Mouse (Mus musculus) liver, embryonic 15.5 days (tissue): ENCODE data around the gene Il11. TPM values are rescaled to one million over a fixed set of nuclear protein-coding genes. Genes with fewer than 3 reads are reported as not detected.
A peak's percentile ranks its signal among the peaks of the same experiment; 100 is the strongest.
"Not testable (repeated sequence)": the region's sequence is repeated elsewhere in the genome, so short reads cannot be mapped to it uniquely, and the experiment has no call there.

Source experiments
- ATAC-seq: fragments of 200-750 bp; cut with Nextera tagmentation; 2 replicates; pipeline ENCODE4 v1.8.0; 2017; ENCODE audit warnings: moderate number of reproducible peaks, mild to moderate bottlenecking, moderate library complexity; ENCODE audit not compliant: insufficient read depth
- H3K27ac ChIP-seq: fragments of 300-500 bp; sonication (generic); replicated peaks from 2 replicates; pipeline ENCODE4 v1.5.1; 2015; ENCODE audit warnings: mild to moderate bottlenecking, inconsistent platforms
- H3K27me3 ChIP-seq: fragments of 300-500 bp; sonication (generic); 2 replicates; pipeline ENCODE4 v1.6.1; 2015; ENCODE audit warnings: mild to moderate bottlenecking, inconsistent platforms
- H3K36me3 ChIP-seq: fragments of 300-500 bp; sonication (generic); replicated peaks from 2 replicates; pipeline ENCODE4 v1.6.1; 2015; ENCODE audit warnings: moderate library complexity, mild to moderate bottlenecking, inconsistent platforms
- H3K4me1 ChIP-seq: fragments of 300-500 bp; sonication (generic); replicated peaks from 2 replicates; pipeline ENCODE4 v1.6.1; 2015; ENCODE audit warnings: inconsistent platforms
- H3K4me2 ChIP-seq: fragments of 300-500 bp; sonication (generic); 2 replicates; pipeline ENCODE4 v1.6.1; 2015; ENCODE audit warnings: moderate library complexity, mild to moderate bottlenecking, inconsistent platforms
- H3K4me3 ChIP-seq: fragments of 300-500 bp; sonication (generic); replicated peaks from 2 replicates; pipeline ENCODE4 v1.5.1; 2015; ENCODE audit warnings: mild to moderate bottlenecking, inconsistent platforms
- H3K9ac ChIP-seq: fragments of 300-500 bp; sonication (generic); 2 replicates; pipeline ENCODE4 v1.6.1; 2015; ENCODE audit warnings: moderate library complexity, mild to moderate bottlenecking, inconsistent platforms
- H3K9me3 ChIP-seq: fragments of 300-500 bp; sonication (generic); replicated peaks from 2 replicates; pipeline ENCODE4 v1.6.1; 2016; ENCODE audit warnings: inconsistent platforms
- WGBS: fragments of 180-500 bp; shearing (Covaris S2); methylation state at CpG from one replicate; pipeline ENCODE4 v1.1.7; 2015; ENCODE audit warnings: mixed read lengths; ENCODE audit not compliant: insufficient replicate concordance; 5-methylcytosine and 5-hydroxymethylcytosine counted together
- polyA plus RNA-seq: library from polyadenylated mRNA; unstranded; fragments of >200 nt; fragmentation: Nextera tagmentation; extraction: Ambion mirVana; gene quantifications from 2 replicates; pipeline ENCODE4 v1.2.1, GENCODE M21; 2015

The Il11 gene
- polyA plus RNA-seq = 0.06 TPM in 1 of 2 replicates, not detected in the other

DNA sequence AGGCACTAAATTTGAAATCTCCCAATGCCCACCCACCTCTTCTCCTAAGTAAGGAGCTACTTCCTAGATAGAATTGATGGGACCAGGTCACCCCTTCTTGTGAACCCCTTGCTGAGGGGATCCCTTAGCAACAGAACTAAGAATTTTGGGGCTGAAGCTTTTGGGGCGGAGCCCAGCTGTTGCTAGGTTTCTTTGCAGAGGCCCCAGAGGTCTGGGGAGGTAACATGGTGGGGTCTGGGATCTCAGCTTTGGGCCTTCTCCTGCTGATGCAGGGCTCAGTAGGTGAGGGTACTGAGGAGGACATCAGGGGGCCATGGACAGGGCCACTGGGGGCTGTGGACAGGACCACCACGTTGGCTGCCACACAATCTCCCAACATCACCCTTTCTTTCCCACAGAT lies at the start of gene Il11, which contains the start of gene Tmem190:
Gene Il11 (minus strand): TSS at position 101 of the 400 bp plus-strand sequence.
Gene Tmem190 (plus strand): TSS at position 179 of the 400 bp plus-strand sequence.
- Histone ChIP-seq H3K9ac (no peak within 1 kb of the TSS), H3K36me3 (peaks cover 9% of the 10 kb centered on the region; the same call in 1 of the 2 replicates), H3K4me3 (no peak within 1 kb of the TSS), H3K4me2 (peak within 1 kb of the TSS; percentile 5; the same call in 1 of the 2 replicates), H3K4me1 (peaks cover 27% of the 10 kb centered on the region), H3K27ac (no peak within 1 kb of the TSS), H3K9me3 (no peaks in the 10 kb centered on the region), H3K27me3 (peaks cover 53% of the 10 kb centered on the region)
- WGBS = 62% methylated on average over 2 of the region's 2 CpGs
- ATAC-seq = no peak

DNA sequence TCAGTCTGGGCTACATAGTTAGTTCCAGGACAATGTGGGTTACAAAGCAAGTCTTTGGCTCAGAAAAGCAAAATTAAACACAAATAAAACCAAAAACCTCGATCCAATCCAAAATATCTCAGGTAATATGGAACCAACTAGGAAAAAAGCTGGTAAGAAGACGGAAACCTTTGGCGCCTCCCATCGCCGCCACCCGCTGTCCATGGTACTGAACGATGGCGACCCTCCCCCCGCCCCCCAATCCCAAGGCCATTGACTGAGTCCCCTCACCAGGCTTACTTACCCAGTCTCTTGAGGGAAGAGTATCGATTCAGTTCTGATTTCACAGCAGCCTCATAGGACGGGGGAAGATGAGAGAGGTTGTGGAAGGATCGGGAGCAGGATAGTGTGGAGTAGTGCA lies 47.8 kb upstream of the Il11 start:
- Histone ChIP-seq H3K27me3 (peaks cover 57% of the 10 kb centered on the region), H3K36me3 (no peaks in the 10 kb centered on the region), H3K9ac (no peak overlapping the region), H3K4me2 (no peak overlapping the region), H3K9me3 (no peaks in the 10 kb centered on the region), H3K27ac (no peak overlapping the region), H3K4me3 (no peak overlapping the region), H3K4me1 (no peaks in the 10 kb centered on the region)
- 6% methylated on average over 12 of the region's 12 CpGs for WGBS
- ATAC-seq = no peak

DNA sequence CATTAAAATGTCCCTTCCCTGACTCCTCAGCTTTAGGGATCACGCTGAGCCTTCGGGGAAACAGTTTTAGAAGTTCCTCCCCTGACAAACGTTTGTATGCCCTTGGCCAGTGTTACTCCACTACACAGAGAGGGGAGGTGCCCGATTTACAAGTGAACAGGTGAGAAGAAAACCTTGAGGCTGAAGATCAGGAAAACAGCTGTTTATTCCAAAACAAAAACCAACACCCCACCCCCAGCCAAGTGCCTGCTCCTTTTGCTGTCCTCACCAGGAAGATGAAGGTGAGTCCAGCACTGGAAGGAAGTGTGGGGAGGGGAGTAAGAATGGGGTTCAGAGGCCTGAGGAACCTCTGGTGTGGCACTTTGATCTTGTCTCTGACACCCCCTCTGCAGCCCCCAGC lies 42.7 kb upstream of the Il11 start:
- Histone ChIP-seq H3K27me3 (peaks cover 11% of the 10 kb centered on the region), H3K4me2 (no peak overlapping the region), H3K9me3 (no peaks in the 10 kb centered on the region), H3K4me1 (no peaks in the 10 kb centered on the region), H3K27ac (no peak overlapping the region), H3K9ac (no peak overlapping the region), H3K36me3 (no peaks in the 10 kb centered on the region), H3K4me3 (no peak overlapping the region)
- 22% methylated on average over 4 of the region's 4 CpGs for WGBS
- ATAC-seq = no peak

DNA sequence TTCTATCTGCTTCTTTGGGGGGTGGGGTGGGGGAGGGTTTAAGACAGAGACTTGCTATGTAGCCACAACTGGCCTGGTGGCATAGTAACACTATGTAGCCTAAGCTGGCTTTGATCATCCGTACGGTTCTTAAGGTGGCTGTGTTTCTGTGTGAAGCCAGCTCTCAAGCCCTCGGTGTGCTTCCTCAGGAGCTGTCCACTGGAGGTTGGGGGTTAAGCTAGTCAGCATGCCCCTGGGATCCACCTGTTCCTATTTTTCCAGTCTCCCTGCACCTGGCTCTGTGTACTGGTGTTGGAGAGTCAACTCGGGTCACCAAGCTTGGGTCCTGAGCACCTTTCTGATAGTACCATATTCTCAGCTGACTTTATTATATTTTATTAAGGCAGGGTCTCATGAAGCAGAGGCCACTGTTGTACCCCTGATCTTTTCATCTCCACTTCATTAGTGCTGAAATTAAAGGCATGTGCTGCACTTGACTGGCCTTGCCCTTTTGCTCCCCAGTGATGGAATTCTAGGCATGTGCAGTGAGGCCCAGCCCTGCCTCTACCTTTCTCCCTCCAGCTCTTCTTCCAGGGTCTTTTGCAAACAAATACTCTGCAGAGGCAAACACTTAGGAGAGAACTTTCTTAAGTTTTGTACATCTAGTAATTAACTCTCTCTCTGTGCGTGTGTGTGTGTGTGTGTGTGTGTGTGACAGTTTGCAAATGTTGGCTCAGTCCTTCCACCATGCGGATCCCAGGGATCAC lies 39.7 kb upstream of the Il11 start:
- Histone ChIP-seq H3K9ac (no peak overlapping the region), H3K9me3 (no peaks in the 10 kb centered on the region), H3K36me3 (no peaks in the 10 kb centered on the region), H3K27ac (no peak overlapping the region), H3K4me3 (no peak overlapping the region), H3K27me3 (peaks cover 5% of the 10 kb centered on the region; the same call in 1 of the 2 replicates), H3K4me1 (no peaks in the 10 kb centered on the region), H3K4me2 (no peak overlapping the region)
- 61% methylated on average over 6 of the region's 6 CpGs for WGBS
- ATAC-seq = no peak

DNA sequence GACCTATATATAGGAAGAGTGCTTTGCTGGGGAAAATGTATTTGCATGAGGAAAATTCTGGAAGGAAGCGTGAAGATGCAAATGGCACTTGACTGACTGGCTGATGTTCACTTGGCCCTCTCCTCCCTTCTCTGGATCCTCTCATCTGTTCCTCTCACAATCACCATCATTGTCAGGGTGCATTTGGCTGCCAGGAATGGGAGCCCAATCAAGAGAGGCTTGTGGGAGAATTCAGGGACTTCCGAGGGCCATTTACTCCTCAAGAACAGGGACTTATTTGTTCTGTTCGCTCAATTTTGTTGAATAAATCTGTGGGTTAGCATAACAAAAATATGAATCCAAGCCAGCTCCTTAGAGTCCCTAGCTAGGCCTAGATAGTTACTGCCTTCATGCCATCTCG lies 39.0 kb upstream of the Il11 start:
- Histone ChIP-seq H3K4me1 (no peaks in the 10 kb centered on the region), H3K27me3 (peaks cover 5% of the 10 kb centered on the region; the same call in 1 of the 2 replicates), H3K9me3 (no peaks in the 10 kb centered on the region), H3K36me3 (no peaks in the 10 kb centered on the region), H3K9ac (no peak overlapping the region), H3K4me2 (no peak overlapping the region), H3K27ac (no peak overlapping the region), H3K4me3 (no peak overlapping the region)
- 61% methylated on average over 4 of the region's 4 CpGs for WGBS
- ATAC-seq = no peak

DNA sequence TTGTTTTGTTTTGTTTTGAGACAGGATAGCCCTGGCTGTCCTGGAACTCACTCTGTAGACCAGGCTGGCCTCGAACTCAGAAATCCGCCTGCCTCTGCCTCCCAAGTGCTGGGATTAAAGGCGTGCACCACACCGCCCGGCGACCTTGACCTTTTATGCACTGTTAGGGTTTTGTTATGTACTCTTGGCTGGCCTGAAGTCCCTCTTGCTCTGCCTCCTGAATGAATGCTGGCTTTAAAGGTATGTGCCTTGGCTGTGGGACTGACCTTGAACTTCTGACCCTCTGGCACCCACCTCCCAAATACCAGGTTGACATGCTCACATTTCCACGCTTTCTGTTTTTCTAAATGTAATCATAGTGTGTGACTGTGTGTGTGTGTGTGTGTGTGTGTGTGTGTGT lies 38.3 kb upstream of the Il11 start:
- 60% methylated on average over 7 of the region's 7 CpGs for WGBS

DNA sequence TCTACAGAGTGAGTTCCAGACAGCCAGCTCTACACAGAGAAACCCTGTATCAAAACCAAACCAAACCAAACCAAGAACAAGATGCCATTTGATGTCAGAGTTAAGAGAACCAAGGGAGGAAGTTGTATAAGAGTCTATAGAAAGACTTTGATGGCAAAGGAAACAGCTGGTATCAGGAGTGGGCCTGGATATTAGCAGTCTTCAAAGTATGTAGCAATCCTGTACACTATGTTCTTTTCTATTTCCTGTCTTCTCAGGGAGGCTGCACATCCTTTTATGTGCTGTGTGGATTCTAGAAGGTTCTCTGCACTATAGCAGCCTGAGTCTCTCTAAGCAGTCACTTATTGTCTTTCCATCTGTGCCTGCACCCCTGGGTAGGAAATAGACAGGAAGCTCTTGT lies 33.9 kb upstream of the Il11 start:
- Histone ChIP-seq H3K9me3 (no peaks in the 10 kb centered on the region), H3K4me3 (no peak overlapping the region), H3K27me3 (0 out of 2 replicates have a peak, but pooled peaks cover 5% of the 10 kb centered on the region), H3K4me1 (peaks cover 6% of the 10 kb centered on the region), H3K4me2 (no peak overlapping the region), H3K36me3 (no peaks in the 10 kb centered on the region), H3K27ac (no peak overlapping the region), H3K9ac (no peak overlapping the region)
- ATAC-seq = no peak

More for the DNA sequence above, 38.3 kb upstream of the Il11 start:
- not testable (repeated sequence) for H3K36me3 ChIP-seq, H3K4me1 ChIP-seq, H3K9me3 ChIP-seq, H3K4me3 ChIP-seq, H3K9ac ChIP-seq, H3K27me3 ChIP-seq, ATAC-seq, H3K4me2 ChIP-seq, H3K27ac ChIP-seq

DNA sequence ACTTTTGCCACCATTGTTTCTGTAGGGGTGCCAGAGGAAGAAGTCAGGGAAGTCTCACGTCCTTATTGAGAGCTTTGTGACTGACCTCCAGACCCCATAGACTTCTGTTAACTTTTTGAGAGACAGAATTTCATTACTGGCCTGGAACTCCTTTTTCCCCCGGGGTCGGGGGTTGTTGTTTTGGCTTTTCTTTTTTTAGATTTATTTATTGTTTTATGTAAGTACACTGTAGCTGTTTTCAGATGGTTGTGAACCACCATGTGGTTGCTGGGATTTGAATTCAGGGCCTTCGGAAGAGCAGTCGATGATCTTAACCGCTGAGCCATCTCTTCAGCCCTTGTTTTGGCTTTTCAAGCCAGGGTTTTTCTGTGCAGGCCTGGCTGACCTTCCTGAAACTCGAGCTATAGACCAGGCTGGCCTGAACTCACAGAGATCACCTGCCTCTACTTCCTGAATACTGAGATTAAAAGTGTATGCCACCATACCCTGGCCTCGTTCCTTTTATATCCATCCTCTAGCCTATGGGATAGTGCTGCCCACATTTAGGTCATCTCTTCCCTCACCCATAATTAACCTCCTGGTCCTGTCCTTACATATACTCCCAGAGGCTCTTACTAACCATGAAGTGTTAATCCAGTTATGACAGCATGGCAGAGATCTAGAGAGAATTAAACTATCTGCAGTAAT lies 30.6 kb upstream of the Il11 start:
- no peak for ATAC-seq
- Histone ChIP-seq H3K27ac (peak overlapping the region; percentile 95), H3K27me3 (no peaks in the 10 kb centered on the region), H3K4me3 (peak overlapping the region; percentile 98), H3K4me2 (peak overlapping the region; percentile 88), H3K36me3 (peaks cover 31% of the 10 kb centered on the region), H3K9ac (peak overlapping the region; percentile 66), H3K9me3 (no peaks in the 10 kb centered on the region), H3K4me1 (peaks cover 35% of the 10 kb centered on the region)
- 14% methylated on average over 8 of the region's 8 CpGs for WGBS

DNA sequence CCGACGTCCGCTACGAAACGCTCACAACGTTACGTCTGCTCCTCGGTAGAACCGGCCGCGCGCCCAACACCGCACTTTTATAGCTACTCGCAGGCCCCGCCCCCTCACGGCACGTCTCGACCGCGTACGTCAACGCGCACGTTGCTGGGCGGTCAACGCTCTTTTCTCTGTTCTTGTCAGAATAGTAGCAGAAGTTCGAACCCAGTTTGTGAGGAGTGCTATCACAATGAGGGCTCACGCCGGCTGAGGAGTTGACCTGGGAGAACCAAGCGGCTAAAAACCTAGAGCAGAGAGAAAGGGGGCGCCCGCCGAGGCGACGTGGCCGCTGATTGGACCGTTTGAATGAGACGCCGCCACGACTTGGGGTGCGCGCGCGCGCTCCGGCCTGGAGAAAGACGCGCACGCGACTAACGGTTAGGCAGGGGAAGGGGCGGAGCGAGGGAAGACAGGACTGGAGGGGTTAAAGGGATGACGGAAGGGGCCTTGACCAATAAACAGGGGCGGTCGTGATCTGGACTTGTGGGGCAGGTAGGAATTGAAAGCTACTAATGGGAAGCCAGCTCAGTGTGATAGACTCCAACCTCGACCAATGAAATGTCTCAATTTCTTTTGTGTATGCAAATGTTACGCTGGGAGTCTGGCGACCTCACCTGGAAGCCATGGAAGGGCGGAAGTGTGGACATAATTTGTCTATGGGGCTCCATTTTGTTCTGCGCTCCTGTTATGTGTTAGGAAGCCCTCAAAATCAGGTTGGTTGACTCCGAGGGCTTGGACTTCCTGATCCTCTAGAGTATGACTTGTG lies 29.8 kb upstream of the Il11 start, which contains the start of gene Ube2s:
Gene Ube2s (minus strand): TSS at position 288 of the 802 bp plus-strand sequence.
- Histone ChIP-seq H3K27me3 (no peaks in the 10 kb centered on the region), H3K36me3 (peaks cover 36% of the 10 kb centered on the region), H3K4me2 (peak within 1 kb of the TSS; percentile 88), H3K4me3 (peak within 1 kb of the TSS; percentile 98), H3K4me1 (peaks cover 39% of the 10 kb centered on the region), H3K27ac (peak within 1 kb of the TSS; percentile 95), H3K9me3 (no peaks in the 10 kb centered on the region), H3K9ac (peak within 1 kb of the TSS; percentile 99)
- under 1% methylated on average over 62 of the region's 62 CpGs for WGBS
- peak; percentile 97 for ATAC-seq

DNA sequence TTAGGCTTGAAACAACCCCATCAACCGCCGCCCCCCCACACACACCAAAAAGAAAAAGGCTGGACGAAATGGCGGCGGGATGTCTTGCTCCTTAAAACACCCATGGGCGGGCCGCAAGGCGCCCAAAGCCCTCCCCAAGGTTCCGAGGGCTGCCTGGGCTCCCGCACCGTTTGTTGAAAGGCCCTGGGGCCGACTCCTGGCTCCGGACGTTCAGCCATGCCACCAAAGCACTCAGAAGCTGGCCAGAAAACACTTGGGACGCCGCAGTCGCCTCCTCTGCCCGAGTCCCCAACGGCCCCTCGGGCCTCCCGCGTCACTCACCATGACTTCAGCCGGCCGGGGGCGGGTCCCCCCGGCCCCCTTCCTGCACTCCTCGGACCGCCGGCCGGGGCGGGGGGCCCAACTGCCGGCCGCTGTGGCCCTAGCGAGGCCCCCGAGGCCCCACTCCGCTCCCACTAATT lies 29.2 kb upstream of the Il11 start:
- H3K36me3 ChIP-seq = peaks cover 43% of the 10 kb centered on the region
- under 1% methylated on average over 36 of the region's 36 CpGs for WGBS
- peak overlapping the region; percentile 98 for H3K4me3 ChIP-seq
- peak overlapping the region; percentile 88 for H3K4me2 ChIP-seq
- peaks cover 45% of the 10 kb centered on the region for H3K4me1 ChIP-seq
- H3K27ac ChIP-seq = peak overlapping the region; percentile 95
- peak; percentile 8 for ATAC-seq
- no peaks in the 10 kb centered on the region for H3K27me3 ChIP-seq
- peak overlapping the region; percentile 99 for H3K9ac ChIP-seq
- no peaks in the 10 kb centered on the region for H3K9me3 ChIP-seq
